Mouse (Mus musculus): Measurements from ENCODE around the gene Ubl7. TPM values are rescaled to one million over a fixed set of nuclear protein-coding genes. Genes with fewer than 3 reads are reported as not detected.
A peak's percentile ranks its signal among the peaks of the same experiment; 100 is the strongest.

Ubl7 gene
- total RNA-seq, 1 experiment from 2014 or later, result 25.7 TPM

- ATAC-seq (replicated peaks; ENCODE audit: low read depth, poor library complexity, severe bottlenecking), result no peak
Observed at GRCm38 (mm10) chr9:57945771-57946616, 35.2 kb downstream of the Ubl7 start.

GRCm38 (mm10) chr9:57947381-57948030 lies 36.7 kb downstream of the Ubl7 start:
- ATAC-seq (replicated peaks; ENCODE audit: low read depth, poor library complexity, severe bottlenecking), result no peak

DNA sequence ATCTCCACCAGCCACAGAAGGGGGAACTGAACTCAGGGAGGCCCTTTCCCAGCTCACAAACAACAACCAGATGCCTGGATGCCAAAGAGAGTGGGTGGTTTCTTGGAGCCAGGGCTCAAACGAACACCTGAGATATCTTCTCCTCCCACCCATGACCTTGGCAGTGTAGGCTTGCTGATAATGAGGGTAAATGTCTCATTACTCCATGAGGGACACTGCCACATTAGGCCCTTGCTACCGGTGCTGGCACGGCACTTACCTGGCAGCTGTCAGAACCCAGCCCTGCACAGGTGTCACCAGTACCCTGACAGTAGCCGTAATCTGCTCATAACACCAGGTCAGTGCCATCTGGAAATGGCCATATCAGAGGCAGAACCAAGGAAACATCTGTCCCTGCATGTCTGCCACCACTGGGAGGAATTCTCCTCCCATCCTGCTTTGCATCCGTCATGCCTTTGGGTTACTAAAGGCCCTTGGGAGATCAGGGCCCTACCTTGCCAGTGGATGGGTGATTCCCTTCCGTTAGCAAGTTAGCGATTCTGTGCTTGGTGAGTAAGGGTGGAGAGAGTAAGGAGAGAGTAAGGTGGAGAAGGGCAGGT lies 37.7 kb downstream of the Ubl7 start:
- ATAC-seq (replicated peaks; ENCODE audit: low read depth, poor library complexity, severe bottlenecking), result no peak

DNA sequence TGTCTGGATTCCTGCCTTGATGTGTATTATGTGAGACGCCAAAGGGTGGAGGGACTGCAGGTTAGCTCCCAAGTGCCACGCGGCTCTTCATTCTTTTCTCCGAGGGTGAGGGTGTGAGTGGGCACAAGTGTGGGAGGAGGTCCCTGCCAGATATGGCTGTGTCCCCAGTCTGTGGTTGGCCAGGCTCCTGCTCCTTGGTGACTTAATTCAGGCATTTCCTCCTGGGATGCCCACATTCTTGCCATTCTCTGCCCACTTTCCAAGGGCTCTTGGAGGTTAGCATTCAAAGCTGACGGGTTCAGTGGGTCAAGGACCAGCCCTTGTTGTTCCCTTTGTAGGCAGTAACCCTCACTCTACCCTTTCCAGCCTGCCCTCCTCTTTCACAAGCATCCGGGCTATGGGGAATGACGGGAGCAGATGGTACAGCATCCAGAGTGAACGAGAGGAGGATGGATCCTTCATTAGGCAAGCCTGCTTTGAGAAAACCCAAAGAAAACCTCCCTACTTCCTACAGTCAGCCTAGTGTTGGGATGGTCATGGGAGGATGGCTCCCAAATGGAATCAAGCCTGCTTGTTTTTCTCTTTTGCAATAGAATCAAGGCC lies 38.4 kb downstream of the Ubl7 start:
- ATAC-seq (replicated peaks; ENCODE audit: low read depth, poor library complexity, severe bottlenecking), result no peak

- ATAC-seq (replicated peaks; ENCODE audit: low read depth, poor library complexity, severe bottlenecking), result no peak
Observed at GRCm38 (mm10) chr9:57949879-57950278, 39.1 kb downstream of the Ubl7 start.

DNA sequence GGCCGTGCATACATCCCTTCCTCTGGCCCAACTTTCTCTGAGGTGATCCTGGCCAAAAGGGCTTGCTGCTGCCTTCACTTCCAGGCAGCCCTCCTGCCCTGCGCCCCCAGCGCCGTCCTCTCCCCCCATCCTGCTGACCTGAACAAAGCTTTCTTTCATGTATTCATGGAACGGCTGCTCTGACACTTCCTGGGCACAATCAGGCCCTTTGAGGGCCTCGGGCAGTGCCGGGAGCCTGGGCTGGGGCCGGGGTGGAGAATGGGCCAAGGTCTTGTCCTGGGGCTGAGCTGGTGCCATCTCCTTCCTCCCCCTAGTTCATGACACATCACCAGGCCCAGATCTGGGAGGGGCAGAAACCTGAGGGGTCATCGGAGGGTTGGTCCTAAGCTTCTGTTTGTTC lies 39.7 kb downstream of the Ubl7 start:
- ATAC-seq (replicated peaks; ENCODE audit: low read depth, poor library complexity, severe bottlenecking), result no peak

DNA sequence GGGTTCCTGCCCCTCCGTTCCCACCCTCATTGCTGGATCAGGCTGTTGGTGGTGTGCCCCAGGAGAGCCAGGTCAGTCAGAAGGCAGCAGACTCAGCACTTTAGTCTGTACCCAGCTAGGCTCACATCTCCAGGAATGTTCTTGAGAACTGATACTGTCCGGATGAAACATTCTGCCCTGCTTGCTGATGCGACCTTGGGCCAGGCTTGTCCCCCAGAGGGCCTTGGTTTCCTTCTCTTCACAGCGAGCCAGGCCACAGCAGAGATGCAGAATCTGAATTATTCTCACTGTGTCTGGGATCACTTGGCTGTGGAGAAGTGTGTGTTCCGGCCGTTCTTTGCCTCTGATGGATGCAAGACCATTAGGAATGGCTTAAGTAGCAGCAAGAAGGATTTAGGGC lies 41.2 kb downstream of the Ubl7 start:
- no peak for ATAC-seq (replicated peaks; ENCODE audit: low read depth, poor library complexity, severe bottlenecking)

GRCm38 (mm10) chr9:57954962-57955744 lies 44.4 kb downstream of the Ubl7 start:
- no peak for ATAC-seq (replicated peaks; ENCODE audit: low read depth, poor library complexity, severe bottlenecking)

GRCm38 (mm10) chr9:57955764-57956163 lies 45.0 kb downstream of the Ubl7 start:
- no peak for ATAC-seq (replicated peaks; ENCODE audit: low read depth, poor library complexity, severe bottlenecking)

DNA sequence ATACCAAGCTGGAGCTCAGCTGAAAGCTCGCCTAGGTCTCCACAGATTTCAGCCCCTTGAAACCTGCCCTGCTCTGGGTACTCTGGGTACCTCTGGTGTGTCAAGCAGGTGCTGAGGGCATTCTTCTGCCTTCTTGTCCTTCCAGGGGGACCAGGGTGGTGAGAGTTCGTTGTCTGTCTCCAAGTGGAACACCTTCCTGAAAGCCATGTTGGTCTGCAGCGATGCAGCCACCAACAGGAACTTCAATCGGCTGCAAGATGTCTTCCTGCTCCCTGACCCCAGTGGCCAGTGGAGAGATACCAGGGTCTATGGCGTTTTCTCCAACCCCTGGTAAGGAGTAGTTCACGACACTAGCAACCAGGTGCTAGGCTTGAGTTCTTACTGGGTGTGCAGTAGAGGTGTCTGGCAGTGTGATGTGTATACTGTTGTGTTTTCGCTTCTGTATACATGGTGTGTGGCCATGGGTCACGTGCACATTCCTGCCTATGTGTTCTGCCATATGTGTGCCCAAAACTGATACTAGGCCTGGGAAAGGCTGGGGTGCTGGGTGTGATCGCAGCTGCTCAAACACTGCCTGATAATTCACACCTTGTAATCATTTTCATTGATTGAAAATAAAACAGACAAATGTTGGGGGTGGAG lies 45.5 kb downstream of the Ubl7 start:
- no peak for ATAC-seq (replicated peaks; ENCODE audit: low read depth, poor library complexity, severe bottlenecking)

- peak; percentile 75 for ATAC-seq (replicated peaks; ENCODE audit: low read depth, poor library complexity, severe bottlenecking)
Observed at GRCm38 (mm10) chr9:57956838-57957236, 46.1 kb downstream of the Ubl7 start.

GRCm38 (mm10) chr9:57958615-57959014 lies 47.8 kb downstream of the Ubl7 start:
- no peak for ATAC-seq (replicated peaks; ENCODE audit: low read depth, poor library complexity, severe bottlenecking)

GRCm38 (mm10) chr9:57959399-57959798 lies 48.6 kb downstream of the Ubl7 start:
- ATAC-seq (replicated peaks; ENCODE audit: low read depth, poor library complexity, severe bottlenecking), result no peak

DNA sequence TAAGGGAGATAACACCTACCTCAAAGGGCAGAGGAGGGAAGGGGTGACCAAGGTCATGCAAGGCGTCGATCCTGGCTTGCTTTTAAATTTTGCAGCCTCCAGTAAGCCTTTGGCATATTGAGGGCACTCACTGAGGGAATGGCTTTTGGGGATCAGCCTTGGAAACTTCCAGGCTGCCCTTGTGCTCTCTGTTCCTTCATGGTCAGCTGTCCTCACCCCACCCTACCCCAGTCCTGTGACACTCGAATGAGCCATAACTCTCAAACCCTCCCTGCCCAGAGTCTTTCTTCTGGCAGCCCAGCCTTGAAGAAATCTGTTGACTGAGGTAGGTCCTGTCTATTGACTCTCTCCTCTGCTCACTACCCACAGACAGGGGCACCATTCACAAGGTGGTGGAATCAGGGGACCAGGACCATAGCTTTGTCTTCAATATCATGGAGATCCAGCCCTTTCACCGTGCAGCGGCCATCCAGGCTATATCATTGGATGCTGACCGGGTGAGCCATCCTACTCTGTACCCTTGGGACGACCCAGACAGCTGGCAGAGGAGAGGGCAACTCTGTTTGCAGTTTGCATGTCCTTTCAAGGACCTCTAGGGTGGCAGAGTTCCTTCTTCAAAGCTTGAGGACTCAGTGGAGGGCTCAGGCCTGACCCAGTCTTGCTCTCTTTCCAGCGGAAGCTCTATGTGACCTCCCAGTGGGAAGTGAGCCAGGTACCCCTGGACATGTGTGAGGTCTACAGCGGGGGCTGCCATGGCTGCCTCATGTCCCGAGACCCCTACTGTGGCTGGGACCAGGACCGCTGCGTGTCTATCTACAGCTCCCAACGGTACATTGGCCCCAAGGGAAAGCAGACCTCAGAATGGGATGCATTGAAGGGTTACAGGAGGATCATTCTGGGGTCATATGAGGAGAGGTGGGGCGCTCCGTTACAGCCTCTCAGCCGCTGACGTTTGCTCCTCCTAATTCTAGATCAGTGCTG lies 49.4 kb downstream of the Ubl7 start:
- ATAC-seq (replicated peaks; ENCODE audit: low read depth, poor library complexity, severe bottlenecking), result no peak

GRCm38 (mm10) chr9:57961226-57961625 lies 50.4 kb downstream of the Ubl7 start:
- ATAC-seq (replicated peaks; ENCODE audit: low read depth, poor library complexity, severe bottlenecking), result no peak

GRCm38 (mm10) chr9:57961863-57962778 lies 51.3 kb downstream of the Ubl7 start:
- no peak for ATAC-seq (replicated peaks; ENCODE audit: low read depth, poor library complexity, severe bottlenecking)

DNA sequence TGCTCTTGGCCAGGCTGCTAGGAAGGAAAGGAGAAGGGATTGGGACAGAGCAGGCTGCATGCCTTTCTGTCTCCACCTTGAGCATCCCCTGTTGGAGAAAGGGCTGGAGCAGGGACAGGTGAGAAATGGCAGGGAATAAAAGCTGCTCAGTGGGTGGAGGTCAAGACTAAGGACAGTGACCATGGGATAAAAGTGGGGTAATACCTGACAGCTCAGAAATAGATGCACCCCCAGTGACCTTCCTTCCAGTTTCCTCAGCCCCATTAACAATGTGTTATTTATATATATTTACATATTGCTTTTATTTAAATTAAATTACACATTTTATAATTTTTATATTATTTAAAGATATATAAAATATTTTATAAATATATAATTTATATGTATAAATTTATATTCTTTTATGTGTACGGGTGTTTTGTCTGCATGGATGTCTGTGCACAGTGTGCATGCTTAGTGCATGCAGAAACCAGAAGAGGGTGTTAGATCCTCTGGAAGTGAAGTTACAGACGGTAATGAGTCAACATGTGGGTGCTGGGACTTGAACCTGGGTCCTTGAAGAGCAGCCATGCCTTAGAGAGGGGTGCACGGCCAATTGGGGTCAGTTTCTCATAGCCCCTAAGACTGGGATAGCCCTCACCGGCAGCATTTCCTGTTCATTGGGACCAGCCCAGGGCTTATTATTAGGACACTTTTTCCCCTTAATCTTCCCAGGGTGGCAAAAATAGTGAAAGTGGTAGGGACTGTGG lies 52.6 kb downstream of the Ubl7 start:
- ATAC-seq (replicated peaks; ENCODE audit: low read depth, poor library complexity, severe bottlenecking), result no peak
